Mouse (Mus musculus): ENCODE results near the gene Ube2g2. TPM values are rescaled to one million over a fixed set of nuclear protein-coding genes. Genes with fewer than 3 reads are reported as not detected.

Ube2g2 gene
- polyA plus RNA-seq, 1 experiment from 2014 or later, result 50.9 TPM

DNA sequence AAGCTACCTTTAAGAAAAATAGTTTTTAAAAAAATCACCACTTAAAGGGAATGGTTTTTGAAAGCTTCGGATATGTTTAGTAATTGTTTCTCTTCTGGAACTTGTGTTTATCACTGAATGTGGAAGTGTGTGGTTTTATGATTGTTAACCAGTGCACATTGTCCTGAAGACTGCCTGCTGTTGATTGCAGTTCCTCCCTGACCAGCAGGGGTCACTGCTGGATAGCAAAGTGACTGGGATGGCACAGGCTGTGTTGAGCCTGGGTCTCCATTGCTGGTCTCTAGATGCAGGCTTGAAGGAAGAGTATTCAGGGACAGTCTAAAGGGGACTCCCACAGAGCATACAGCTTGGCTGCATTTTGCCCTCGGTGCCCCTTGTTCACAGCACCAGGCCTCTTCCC, 5.4 kb downstream of the Ube2g2 start:
- no peak overlapping the region for H3K4me3 ChIP-seq (ENCODE audit: low read depth, low read length)
- H3K9me3 ChIP-seq (ENCODE audit: low read depth, low read length), result no peaks in the 10 kb centered on the region
- peaks cover 24% of the 10 kb centered on the region for H3K36me3 ChIP-seq (ENCODE audit: insufficient read depth)
- peak; percentile 97 for TF ChIP-seq CTCF (IDR thresholded peaks at IDR 0.05; ENCODE audit: low read depth)
- no peak overlapping the region for H3K9ac ChIP-seq
- DNase-seq (peak; percentile 90), ATAC-seq (ENCODE audit: insufficient read depth) (peak; percentile 52; the same call in 1 of the 2 replicates)
- H3K4me2 ChIP-seq, result no peak overlapping the region
- WGBS, result 45% methylated on average over 2 of the region's 2 CpGs
- H3K27ac ChIP-seq (ENCODE audit: low read depth), result no peak overlapping the region
- no peaks in the 10 kb centered on the region for H3K27me3 ChIP-seq (ENCODE audit: insufficient read depth, low read length)
- H3K4me1 ChIP-seq (ENCODE audit: insufficient read depth), result peaks cover 8% of the 10 kb centered on the region; the same call in 1 of the 2 replicates

GRCm38 (mm10) chr10:77629163-77629562, 7.1 kb downstream of the Ube2g2 start:
- ATAC-seq (ENCODE audit: insufficient read depth) (no peak), DNase-seq (no peak)
- WGBS, result 83% methylated on average over 3 of the region's 3 CpGs
- Histone ChIP-seq H3K4me1 (ENCODE audit: insufficient read depth) (no peaks in the 10 kb centered on the region), H3K9ac (no peak overlapping the region), H3K4me2 (no peak overlapping the region), H3K36me3 (ENCODE audit: insufficient read depth) (peaks cover 38% of the 10 kb centered on the region), H3K27me3 (ENCODE audit: insufficient read depth, low read length) (no peaks in the 10 kb centered on the region), H3K27ac (ENCODE audit: low read depth) (no peak overlapping the region), H3K9me3 (ENCODE audit: low read depth, low read length) (no peaks in the 10 kb centered on the region), H3K4me3 (ENCODE audit: low read depth, low read length) (no peak overlapping the region)
- no peak for TF ChIP-seq CTCF (IDR thresholded peaks at IDR 0.05; ENCODE audit: low read depth)

DNA sequence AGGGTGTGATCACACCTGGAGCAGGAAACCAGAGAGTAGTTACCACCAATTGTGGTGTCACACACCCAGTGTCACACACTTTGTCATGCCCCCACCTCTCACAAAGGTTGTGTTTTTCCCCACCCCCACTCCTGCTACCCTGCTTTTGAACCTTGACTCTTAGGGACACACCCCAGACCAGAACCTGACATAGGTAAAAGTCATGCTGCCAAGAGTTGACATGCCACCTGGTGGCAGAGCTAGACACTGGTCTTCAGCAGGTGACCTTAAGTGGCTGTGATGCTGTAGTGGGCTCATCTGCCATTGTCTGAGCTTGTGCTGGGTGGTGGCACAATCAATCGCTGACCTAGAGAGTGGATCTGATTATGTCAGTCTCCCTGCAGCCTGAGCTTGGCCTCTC, 7.9 kb downstream of the Ube2g2 start:
- TF ChIP-seq CTCF (IDR thresholded peaks at IDR 0.05; ENCODE audit: low read depth), result peak; percentile 38
- no peak overlapping the region for H3K4me2 ChIP-seq
- no peak overlapping the region for H3K27ac ChIP-seq (ENCODE audit: low read depth)
- ATAC-seq (ENCODE audit: insufficient read depth), result no peak
- H3K4me3 ChIP-seq (ENCODE audit: low read depth, low read length), result no peak overlapping the region
- 89% methylated on average over 1 of the region's 1 CpGs for WGBS
- no peaks in the 10 kb centered on the region for H3K9me3 ChIP-seq (ENCODE audit: low read depth, low read length)
- 0 out of 2 replicates have a peak, but pooled peaks cover 4% of the 10 kb centered on the region for H3K4me1 ChIP-seq (ENCODE audit: insufficient read depth)
- H3K36me3 ChIP-seq (ENCODE audit: insufficient read depth), result peaks cover 33% of the 10 kb centered on the region
- no peaks in the 10 kb centered on the region for H3K27me3 ChIP-seq (ENCODE audit: insufficient read depth, low read length)
- H3K9ac ChIP-seq, result no peak overlapping the region
- no peak for DNase-seq

- H3K9me3 ChIP-seq (ENCODE audit: low read depth, low read length), result no peaks in the 10 kb centered on the region
- ATAC-seq (ENCODE audit: insufficient read depth), result no peak
Observed at GRCm38 (mm10) chr10:77634016-77634415, 11.9 kb downstream of the Ube2g2 start.

GRCm38 (mm10) chr10:77634452-77635231, 12.6 kb downstream of the Ube2g2 start:
- Histone ChIP-seq H3K4me3 (ENCODE audit: low read depth, low read length) (no peak overlapping the region), H3K27ac (ENCODE audit: low read depth) (peak overlapping the region; percentile 48; the same call in 1 of the 2 replicates), H3K36me3 (ENCODE audit: insufficient read depth) (peaks cover 61% of the 10 kb centered on the region), H3K4me1 (ENCODE audit: insufficient read depth) (0 out of 2 replicates have a peak, but pooled peaks cover 4% of the 10 kb centered on the region), H3K4me2 (no peak overlapping the region), H3K27me3 (ENCODE audit: insufficient read depth, low read length) (no peaks in the 10 kb centered on the region), H3K9ac (no peak overlapping the region), H3K9me3 (ENCODE audit: low read depth, low read length) (no peaks in the 10 kb centered on the region)
- DNase-seq (peak; percentile 66), ATAC-seq (ENCODE audit: insufficient read depth) (peak; percentile 87)
- no peak for TF ChIP-seq CTCF (IDR thresholded peaks at IDR 0.05; ENCODE audit: low read depth)
- 35% methylated on average over 13 of the region's 13 CpGs for whole genome bisulfite sequencing

More at GRCm38 (mm10) chr10:77634016-77634415, 11.9 kb downstream of the Ube2g2 start:
- Histone ChIP-seq H3K9ac (no peak overlapping the region), H3K27me3 (ENCODE audit: insufficient read depth, low read length) (no peaks in the 10 kb centered on the region), H3K36me3 (ENCODE audit: insufficient read depth) (peaks cover 60% of the 10 kb centered on the region), H3K27ac (ENCODE audit: low read depth) (no peak overlapping the region), H3K4me2 (no peak overlapping the region), H3K4me1 (ENCODE audit: insufficient read depth) (0 out of 2 replicates have a peak, but pooled peaks cover 4% of the 10 kb centered on the region), H3K4me3 (ENCODE audit: low read depth, low read length) (no peak overlapping the region)
- TF ChIP-seq CTCF (IDR thresholded peaks at IDR 0.05; ENCODE audit: low read depth), result no peak
- 73% methylated on average over 6 of the region's 6 CpGs for WGBS
- no peak for DNase-seq

- Histone ChIP-seq H3K4me1 (ENCODE audit: insufficient read depth) (0 out of 2 replicates have a peak, but pooled peaks cover 4% of the 10 kb centered on the region), H3K9ac (no peak overlapping the region), H3K36me3 (ENCODE audit: insufficient read depth) (peaks cover 74% of the 10 kb centered on the region), H3K4me3 (ENCODE audit: low read depth, low read length) (no peak overlapping the region), H3K27me3 (ENCODE audit: insufficient read depth, low read length) (no peaks in the 10 kb centered on the region), H3K9me3 (ENCODE audit: low read depth, low read length) (no peaks in the 10 kb centered on the region), H3K27ac (ENCODE audit: low read depth) (no peak overlapping the region), H3K4me2 (no peak overlapping the region)
- DNase-seq (no peak), ATAC-seq (ENCODE audit: insufficient read depth) (no peak)
- TF ChIP-seq CTCF (IDR thresholded peaks at IDR 0.05; ENCODE audit: low read depth), result no peak
- 86% methylated on average over 7 of the region's 7 CpGs for WGBS
Observed at GRCm38 (mm10) chr10:77636234-77636922, 14.3 kb downstream of the Ube2g2 start.

- Histone ChIP-seq H3K4me3 (ENCODE audit: low read depth, low read length) (no peak overlapping the region), H3K4me1 (ENCODE audit: insufficient read depth) (0 out of 2 replicates have a peak, but pooled peaks cover 4% of the 10 kb centered on the region), H3K27me3 (ENCODE audit: insufficient read depth, low read length) (no peaks in the 10 kb centered on the region), H3K9ac (no peak overlapping the region), H3K9me3 (ENCODE audit: low read depth, low read length) (no peaks in the 10 kb centered on the region), H3K27ac (ENCODE audit: low read depth) (no peak overlapping the region; the same call in 1 of the 2 replicates), H3K36me3 (ENCODE audit: insufficient read depth) (peaks cover 74% of the 10 kb centered on the region), H3K4me2 (no peak overlapping the region)
- WGBS, result 80% methylated on average over 6 of the region's 6 CpGs
- DNase-seq (no peak), ATAC-seq (ENCODE audit: insufficient read depth) (no peak)
- TF ChIP-seq CTCF (IDR thresholded peaks at IDR 0.05; ENCODE audit: low read depth), result no peak
Observed at GRCm38 (mm10) chr10:77638956-77639355, 16.9 kb downstream of the Ube2g2 start.
